Mouse (Mus musculus) embryonic facial prominence, embryonic 15.5 days (tissue): Measurements from ENCODE around the gene Ppp2ca. TPM values are rescaled to one million over a fixed set of nuclear protein-coding genes. Genes with fewer than 3 reads are reported as not detected.

Source experiments
- ATAC-seq: fragments of 200-750 bp; cut with Nextera tagmentation; 2 replicates; pipeline ENCODE4 v1.8.0; 2017; ENCODE audit warnings: low read depth, moderate TSS enrichment; ENCODE audit not compliant: insufficient number of reproducible peaks, low FRiP score, low TSS enrichment
- H3K27ac ChIP-seq: fragments of 300-500 bp; sonication (generic); replicated peaks from 2 replicates; pipeline ENCODE4 v1.5.1; 2015; ENCODE audit warnings: mild to moderate bottlenecking, inconsistent platforms
- H3K27me3 ChIP-seq: fragments of 300-500 bp; sonication (generic); 2 replicates; pipeline ENCODE4 v1.6.1; 2015; ENCODE audit warnings: inconsistent platforms
- H3K36me3 ChIP-seq: fragments of 300-500 bp; sonication (generic); 2 replicates; pipeline ENCODE4 v1.6.1; 2015; ENCODE audit warnings: mild to moderate bottlenecking, inconsistent platforms
- H3K4me1 ChIP-seq: fragments of 300-500 bp; sonication (generic); 2 replicates; pipeline ENCODE4 v1.6.1; 2015; ENCODE audit warnings: inconsistent platforms
- H3K4me2 ChIP-seq: fragments of 300-500 bp; sonication (generic); replicated peaks from 2 replicates; pipeline ENCODE4 v1.6.1; 2015; ENCODE audit warnings: mild to moderate bottlenecking, inconsistent platforms
- H3K4me3 ChIP-seq: fragments of 300-500 bp; sonication (generic); replicated peaks from 2 replicates; pipeline ENCODE4 v1.5.1; 2015; ENCODE audit warnings: mild to moderate bottlenecking, inconsistent platforms
- H3K9ac ChIP-seq: fragments of 300-500 bp; sonication (generic); 2 replicates; pipeline ENCODE4 v1.6.1; 2015; ENCODE audit warnings: inconsistent platforms
- H3K9me3 ChIP-seq: fragments of 300-500 bp; sonication (generic); replicated peaks from 2 replicates; pipeline ENCODE4 v1.6.1; 2016; ENCODE audit warnings: inconsistent platforms
- WGBS: fragments of 180-500 bp; shearing (Covaris S2); methylation state at CpG from one replicate; pipeline ENCODE4 v1.1.7; 2015; 5-methylcytosine and 5-hydroxymethylcytosine counted together
- polyA plus RNA-seq: library from polyadenylated mRNA; unstranded; fragments of >200 nt; fragmentation: Nextera tagmentation; extraction: Ambion mirVana; gene quantifications from 2 replicates; pipeline ENCODE4 v1.2.1, GENCODE M21; 2015

Gene Ppp2ca
- polyA plus RNA-seq, 1 experiment from 2014 or later: 80.4 TPM

DNA sequence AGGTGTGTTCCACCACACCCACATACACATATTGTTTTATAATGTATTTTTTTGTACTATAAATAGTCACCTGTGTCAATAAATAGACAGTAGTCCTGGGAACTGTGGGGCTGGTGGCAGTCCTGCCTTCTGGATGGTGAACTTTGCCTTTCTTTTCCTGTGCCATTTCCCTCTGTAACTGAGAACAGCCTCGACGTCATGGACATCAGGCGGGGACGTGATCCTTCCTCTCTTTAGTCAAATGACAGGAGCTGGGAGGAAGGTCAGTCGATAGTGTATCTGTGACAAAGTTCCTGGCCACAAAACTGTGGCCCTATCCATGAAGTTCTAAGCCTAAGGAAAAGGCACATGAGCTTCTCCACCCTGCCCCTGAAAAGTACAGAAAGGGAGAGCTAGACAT, 3.9 kb upstream of the Ppp2ca start:
- H3K9me3 ChIP-seq: no peaks in the 10 kb centered on the region
- no peaks in the 10 kb centered on the region for H3K27me3 ChIP-seq
- H3K36me3 ChIP-seq: no peaks in the 10 kb centered on the region
- H3K4me3 ChIP-seq: no peak overlapping the region
- peaks cover 11% of the 10 kb centered on the region for H3K4me1 ChIP-seq
- ATAC-seq: no peak
- no peak overlapping the region for H3K9ac ChIP-seq
- H3K27ac ChIP-seq: no peak overlapping the region
- 56% methylated on average over 5 of the region's 5 CpGs for whole genome bisulfite sequencing
- no peak overlapping the region for H3K4me2 ChIP-seq

DNA sequence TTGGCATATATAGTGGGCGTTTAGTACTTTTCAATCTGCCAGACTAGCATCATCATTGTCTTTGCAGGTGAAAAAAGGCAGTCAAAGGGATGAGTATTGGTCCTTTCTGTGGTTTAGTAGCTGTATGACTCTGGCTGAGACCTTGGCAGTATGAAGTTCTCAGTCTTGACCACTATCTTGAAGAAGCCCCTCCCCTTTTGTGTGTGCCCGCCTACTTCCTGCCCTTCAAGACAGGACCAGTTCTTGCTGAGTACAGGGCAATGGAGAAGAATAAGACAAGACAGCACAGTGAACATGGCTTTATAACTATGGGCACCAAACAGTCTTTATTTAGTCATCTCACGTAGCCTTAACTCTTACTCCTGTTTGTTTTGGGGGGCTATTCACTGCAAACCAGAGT, 1.5 kb upstream of the Ppp2ca start:
- no peak for ATAC-seq
- Histone ChIP-seq H3K27ac (no peak overlapping the region), H3K9ac (no peak overlapping the region), H3K9me3 (no peaks in the 10 kb centered on the region), H3K27me3 (no peaks in the 10 kb centered on the region), H3K4me1 (peaks cover 26% of the 10 kb centered on the region), H3K4me3 (no peak overlapping the region), H3K36me3 (no peaks in the 10 kb centered on the region; the same call in 1 of the 2 replicates), H3K4me2 (no peak overlapping the region)
- 69% methylated on average over 3 of the region's 3 CpGs for WGBS

GRCm38 (mm10) chr11:52097596-52097995, 885 bp upstream of the Ppp2ca start:
- peak overlapping the region; percentile 64; the same call in 1 of the 2 replicates for H3K4me2 ChIP-seq
- peak overlapping the region; percentile 96; the same call in 1 of the 2 replicates for H3K4me3 ChIP-seq
- H3K4me1 ChIP-seq: peaks cover 26% of the 10 kb centered on the region
- 80% methylated on average over 2 of the region's 2 CpGs for WGBS
- ATAC-seq: no peak
- no peak overlapping the region for H3K9ac ChIP-seq
- no peaks in the 10 kb centered on the region; the same call in 1 of the 2 replicates for H3K36me3 ChIP-seq
- no peak overlapping the region for H3K27ac ChIP-seq
- H3K27me3 ChIP-seq: no peaks in the 10 kb centered on the region
- H3K9me3 ChIP-seq: no peaks in the 10 kb centered on the region

GRCm38 (mm10) chr11:52099031-52099761, 715 bp downstream of the Ppp2ca start:
- H3K4me1 ChIP-seq: peaks cover 26% of the 10 kb centered on the region
- H3K9ac ChIP-seq: peak overlapping the region; percentile 100
- peak; percentile 84 for ATAC-seq
- peak overlapping the region; percentile 99 for H3K27ac ChIP-seq
- peak overlapping the region; percentile 68 for H3K4me2 ChIP-seq
- H3K4me3 ChIP-seq: peak overlapping the region; percentile 96
- H3K27me3 ChIP-seq: no peaks in the 10 kb centered on the region
- no peaks in the 10 kb centered on the region; the same call in 1 of the 2 replicates for H3K36me3 ChIP-seq
- no peaks in the 10 kb centered on the region for H3K9me3 ChIP-seq
- under 1% methylated on average over 71 of the region's 72 CpGs for WGBS

- Histone ChIP-seq H3K27ac (peak overlapping the region; percentile 99), H3K9me3 (no peaks in the 10 kb centered on the region), H3K27me3 (no peaks in the 10 kb centered on the region), H3K9ac (peak overlapping the region; percentile 100), H3K4me2 (peak overlapping the region; percentile 68), H3K36me3 (no peaks in the 10 kb centered on the region; the same call in 1 of the 2 replicates), H3K4me1 (peaks cover 26% of the 10 kb centered on the region), H3K4me3 (peak overlapping the region; percentile 96)
- 4% methylated on average over 7 of the region's 7 CpGs for WGBS
- no peak for ATAC-seq
Observed at GRCm38 (mm10) chr11:52099771-52100219, 1.3 kb downstream of the Ppp2ca start.

GRCm38 (mm10) chr11:52102977-52103376, 4.5 kb downstream of the Ppp2ca start:
- Histone ChIP-seq H3K4me1 (peaks cover 27% of the 10 kb centered on the region), H3K4me2 (no peak overlapping the region), H3K27me3 (no peaks in the 10 kb centered on the region), H3K36me3 (no peaks in the 10 kb centered on the region; the same call in 1 of the 2 replicates), H3K4me3 (no peak overlapping the region), H3K9ac (no peak overlapping the region), H3K27ac (no peak overlapping the region), H3K9me3 (no peaks in the 10 kb centered on the region)
- no peak for ATAC-seq
- WGBS: 85% methylated on average over 4 of the region's 4 CpGs

- no peaks in the 10 kb centered on the region for H3K9me3 ChIP-seq
- H3K4me3 ChIP-seq: no peak overlapping the region
- no peak for ATAC-seq
- no peak overlapping the region for H3K27ac ChIP-seq
- H3K4me2 ChIP-seq: no peak overlapping the region
- no peaks in the 10 kb centered on the region; the same call in 1 of the 2 replicates for H3K36me3 ChIP-seq
- no peaks in the 10 kb centered on the region for H3K27me3 ChIP-seq
- no peak overlapping the region for H3K9ac ChIP-seq
- H3K4me1 ChIP-seq: peaks cover 20% of the 10 kb centered on the region
Observed at GRCm38 (mm10) chr11:52105503-52105902, 7.0 kb downstream of the Ppp2ca start.

GRCm38 (mm10) chr11:52106037-52106436, 7.6 kb downstream of the Ppp2ca start:
- 89% methylated on average over 2 of the region's 2 CpGs for whole genome bisulfite sequencing
- ATAC-seq: no peak
- Histone ChIP-seq H3K27me3 (no peaks in the 10 kb centered on the region), H3K9me3 (no peaks in the 10 kb centered on the region), H3K36me3 (no peaks in the 10 kb centered on the region), H3K27ac (no peak overlapping the region), H3K4me1 (peaks cover 15% of the 10 kb centered on the region), H3K9ac (no peak overlapping the region), H3K4me2 (no peak overlapping the region), H3K4me3 (no peak overlapping the region)

DNA sequence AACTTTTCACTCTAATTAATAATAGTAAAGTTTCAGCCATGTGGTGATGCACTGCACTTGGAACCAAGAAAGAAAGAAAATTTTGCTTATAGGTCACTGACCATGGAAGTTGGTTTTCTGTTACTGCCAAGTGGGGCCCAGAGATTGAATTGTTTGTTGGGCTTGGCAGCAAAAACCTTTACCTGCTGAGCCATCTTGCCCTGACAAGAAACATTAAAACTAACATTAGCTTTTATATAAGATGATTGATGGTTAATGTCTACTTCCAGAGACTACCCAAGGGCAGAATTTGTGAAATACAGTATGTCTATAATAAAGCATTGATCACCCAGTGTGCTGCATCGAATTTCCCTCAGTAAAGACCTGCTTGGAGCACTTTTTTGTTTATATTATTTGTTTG, 8.0 kb downstream of the Ppp2ca start:
- Histone ChIP-seq H3K27me3 (no peaks in the 10 kb centered on the region), H3K4me2 (no peak overlapping the region), H3K9ac (no peak overlapping the region), H3K36me3 (no peaks in the 10 kb centered on the region), H3K27ac (no peak overlapping the region), H3K9me3 (no peaks in the 10 kb centered on the region), H3K4me1 (peaks cover 11% of the 10 kb centered on the region), H3K4me3 (no peak overlapping the region)
- ATAC-seq: no peak
- 93% methylated on average over 1 of the region's 1 CpGs for whole genome bisulfite sequencing

DNA sequence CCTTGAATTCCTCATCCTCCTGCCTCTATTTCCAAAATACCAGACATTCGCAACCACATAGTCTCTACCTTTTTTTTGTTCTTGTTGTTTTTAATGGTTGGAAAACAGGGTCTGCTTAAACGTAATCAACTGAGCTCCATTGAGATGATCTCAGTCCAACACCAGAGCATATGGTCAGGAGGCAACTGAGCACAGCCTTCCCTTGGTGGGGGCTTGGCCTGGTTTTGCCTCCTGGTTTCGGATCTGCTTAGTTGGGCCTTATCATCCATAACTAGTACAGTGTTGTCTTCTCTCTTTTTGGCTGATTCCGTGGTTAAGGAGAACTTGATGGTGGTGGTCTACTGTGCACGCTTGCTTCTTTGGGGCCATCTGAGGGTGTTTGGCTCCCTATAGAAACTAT, 10.3 kb downstream of the Ppp2ca start:
- Histone ChIP-seq H3K36me3 (peaks cover 11% of the 10 kb centered on the region; the same call in 1 of the 2 replicates), H3K4me1 (peaks cover 5% of the 10 kb centered on the region; the same call in 1 of the 2 replicates), H3K4me3 (no peak overlapping the region), H3K9me3 (no peaks in the 10 kb centered on the region), H3K4me2 (no peak overlapping the region), H3K9ac (no peak overlapping the region), H3K27me3 (no peaks in the 10 kb centered on the region), H3K27ac (no peak overlapping the region)
- ATAC-seq: no peak
- 91% methylated on average over 5 of the region's 5 CpGs for WGBS

DNA sequence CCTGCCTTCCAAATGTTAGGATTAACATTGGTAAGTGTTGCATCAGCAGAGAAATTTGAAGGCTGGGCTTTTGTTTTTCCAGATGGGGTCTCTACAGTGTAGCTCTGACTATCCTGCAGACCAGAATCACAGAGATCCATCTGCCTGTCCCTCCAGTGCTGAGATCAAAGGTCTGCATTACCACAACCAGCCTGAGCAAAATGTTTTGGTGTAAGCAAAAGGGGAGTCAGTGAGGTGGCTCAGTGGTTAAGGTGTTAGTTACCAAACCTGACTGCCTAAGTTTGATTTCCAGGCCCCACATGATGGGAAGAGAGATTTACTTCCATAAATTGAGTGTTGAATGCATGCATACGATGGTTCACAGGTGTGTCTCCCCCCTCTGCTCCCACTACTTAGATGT, 10.9 kb downstream of the Ppp2ca start:
- WGBS: 79% methylated on average over 1 of the region's 1 CpGs
- peaks cover 14% of the 10 kb centered on the region for H3K36me3 ChIP-seq
- H3K4me1 ChIP-seq: peaks cover 5% of the 10 kb centered on the region; the same call in 1 of the 2 replicates
- H3K9me3 ChIP-seq: no peaks in the 10 kb centered on the region
- no peak for ATAC-seq
- H3K9ac ChIP-seq: no peak overlapping the region
- no peak overlapping the region for H3K27ac ChIP-seq
- no peak overlapping the region for H3K4me3 ChIP-seq
- H3K4me2 ChIP-seq: no peak overlapping the region
- no peaks in the 10 kb centered on the region for H3K27me3 ChIP-seq

DNA sequence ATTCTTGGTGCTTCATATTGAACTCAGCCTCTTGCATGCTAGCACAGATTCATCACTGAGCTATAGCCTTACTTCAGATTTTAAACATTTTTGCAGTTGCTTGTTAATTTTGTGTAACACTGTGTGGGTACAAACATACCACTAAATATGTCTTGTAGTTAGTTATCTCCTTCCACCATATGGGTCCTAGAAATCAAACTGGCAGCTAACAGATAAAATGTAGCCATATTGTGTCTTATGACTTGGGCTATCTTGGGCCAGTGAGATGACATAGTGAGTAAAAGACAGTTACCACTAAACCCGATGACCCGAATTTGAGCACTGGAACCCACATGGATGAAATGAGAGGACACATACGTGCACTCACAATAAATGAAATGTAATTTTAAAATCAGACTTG, 17.0 kb downstream of the Ppp2ca start:
- 91% methylated on average over 3 of the region's 3 CpGs for WGBS
- H3K4me3 ChIP-seq: no peak overlapping the region

More for the DNA sequence above, 17.0 kb downstream of the Ppp2ca start:
- Histone ChIP-seq H3K27ac (no peak overlapping the region), H3K27me3 (no peaks in the 10 kb centered on the region), H3K4me1 (no peaks in the 10 kb centered on the region), H3K36me3 (peaks cover 71% of the 10 kb centered on the region), H3K9ac (no peak overlapping the region), H3K4me2 (no peak overlapping the region), H3K9me3 (no peaks in the 10 kb centered on the region; the same call in 1 of the 2 replicates)
- ATAC-seq: no peak
